Mouse (Mus musculus) T-cell, adult 66 days (primary cell): Measurements from ENCODE around the gene Gatc. TPM values are rescaled to one million over a fixed set of nuclear protein-coding genes. Genes with fewer than 3 reads are reported as not detected.

Source experiments
- total RNA-seq, 2 experiments: library from RNA; stranded (reverse); gene quantifications; 3 replicates in 1 of 2; 4 replicates in 1 of 2; pipeline ENCODE4 v1.2.4; 2023

Gene Gatc
- total RNA-seq: 1 to 10 TPM; 4.7 to 8.2 TPM

GRCm38 (mm10) chr5:115340577-115341313 is at the start of gene Gatc, which contains the start of gene Triap1:
TSS of gene Gatc (minus strand) at chr5:115341178.
TSS of gene Triap1 (plus strand) at chr5:115341225.

GRCm38 (mm10) chr5:115348546-115349224 is 7.7 kb upstream of the Gatc start, which contains the start of gene Cox6a1:
TSS of gene Cox6a1 (minus strand) at chr5:115348981.

DNA sequence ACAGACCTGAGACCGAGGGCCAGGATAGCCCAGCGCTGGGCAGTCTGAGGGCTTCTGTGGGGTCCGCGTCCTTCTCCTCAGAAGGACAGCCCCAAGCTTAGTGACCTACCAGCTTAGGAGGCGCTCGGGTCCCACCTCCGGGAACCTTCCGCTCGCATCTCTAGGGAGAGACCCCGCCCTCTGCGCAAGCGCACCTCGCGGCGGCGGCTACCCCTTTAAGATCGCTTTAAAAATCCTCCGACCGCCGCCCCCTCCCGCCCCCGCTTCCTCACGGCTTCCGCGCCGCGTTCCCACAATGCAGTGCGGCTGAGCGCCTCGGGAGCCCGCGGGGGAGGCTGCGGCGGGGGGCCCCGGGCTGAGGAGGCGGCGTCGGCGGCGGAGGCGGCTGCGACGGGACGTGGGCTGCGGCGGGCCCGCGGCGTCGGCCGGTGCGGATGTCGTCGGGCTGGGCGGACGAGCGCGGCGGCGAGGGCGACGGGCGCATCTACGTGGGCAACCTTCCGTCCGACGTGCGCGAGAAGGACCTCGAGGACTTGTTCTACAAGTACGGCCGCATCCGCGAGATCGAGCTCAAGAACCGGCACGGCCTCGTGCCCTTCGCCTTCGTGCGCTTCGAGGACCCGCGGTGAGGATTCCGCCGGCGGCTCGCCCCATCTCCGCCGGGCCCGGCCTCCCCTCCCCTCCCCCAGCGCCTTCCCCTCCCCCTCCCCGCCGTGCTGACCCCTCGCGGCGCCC is 13.9 kb downstream of the Gatc start, which contains the start of gene Srsf9:
TSS of gene Srsf9 (plus strand) at position 303 of the 735 bp plus-strand sequence.

DNA sequence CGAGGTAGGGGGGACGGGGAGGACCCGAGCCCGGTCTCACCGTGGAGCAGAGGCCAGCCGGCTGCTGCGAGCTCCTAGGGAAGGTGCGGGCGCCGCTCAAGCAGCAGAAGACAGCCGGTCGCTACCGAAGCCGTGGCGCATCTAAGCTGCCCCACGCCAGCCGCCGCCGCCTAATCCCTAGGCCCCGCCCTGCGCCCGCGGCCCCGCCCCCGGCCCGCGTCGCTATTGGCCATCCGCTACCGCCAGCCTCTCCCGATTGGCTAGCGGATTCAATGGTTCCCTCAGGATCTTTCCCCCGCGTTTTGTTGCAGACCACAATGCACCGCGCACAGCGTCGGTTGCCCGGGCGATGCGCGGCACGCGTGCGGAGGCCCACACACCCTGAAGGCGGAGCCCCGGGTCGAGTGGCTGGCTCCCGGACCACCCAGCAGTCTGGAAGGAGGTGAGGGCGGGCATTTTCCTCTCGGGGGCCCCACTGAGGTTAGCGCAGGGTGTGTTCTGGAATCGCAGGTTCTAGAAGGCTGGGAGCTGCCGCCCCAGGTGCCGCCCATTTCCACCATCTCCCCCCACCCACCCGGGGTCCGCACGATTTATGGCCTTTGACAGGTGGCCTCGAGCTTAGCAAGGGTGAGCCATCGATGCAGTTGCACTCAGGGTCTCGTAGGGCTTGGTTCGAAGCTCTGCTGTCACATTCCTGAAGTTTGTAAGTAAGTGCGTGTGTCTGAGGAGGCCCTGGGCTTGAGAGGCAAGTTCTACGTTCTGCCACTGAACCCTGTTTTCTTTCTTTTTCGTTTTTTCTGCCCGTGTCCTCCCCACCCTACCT is 40.0 kb downstream of the Gatc start, which contains the start of gene Dynll1:
TSS of gene Dynll1 (minus strand) at position 208 of the 823 bp plus-strand sequence.

Other genes starting within 250 kb of the Gatc start
- not detected for gene Gm10401, start 242.9 kb downstream of the Gatc start, total RNA-seq
- 10 to 100 TPM; 28.8 to 33.1 TPM for gene Acads, start 221.8 kb downstream of the Gatc start, total RNA-seq
- 10 to 100 TPM; 29.4 to 36.9 TPM for gene Unc119b, start 206.2 kb downstream of the Gatc start, total RNA-seq
- 10 to 100 TPM; 80.2 to 90.7 TPM for gene Mlec, start 183.0 kb downstream of the Gatc start, total RNA-seq
- gene Cabp1, start 146.8 kb downstream of the Gatc start, total RNA-seq: 1 to 10 TPM in 1 of 2 experiments, not detected in 1; 1.0 TPM
- gene Pop5, start 105.3 kb downstream of the Gatc start, total RNA-seq: 10 to 100 TPM; 75.4 to 98.4 TPM
- 100 to 1,000 TPM; 151 to 153 TPM for gene Rnf10, start 68.3 kb downstream of the Gatc start, total RNA-seq
- 10 to 100 TPM; 23.3 to 27.3 TPM for gene Coq5, start 61.5 kb downstream of the Gatc start, total RNA-seq
- gene Dynll1, start 40.2 kb downstream of the Gatc start, total RNA-seq: 100 to 1,000 TPM; 250 to 284 TPM
- 10 to 100 TPM; 39.9 to 45.1 TPM for gene Srsf9, start 14.0 kb downstream of the Gatc start, total RNA-seq
- gene Triap1, start within 50 bp of the Gatc start, total RNA-seq: 10 to 100 TPM; 18.7 to 20.7 TPM
- gene Cox6a1, start 7.8 kb upstream of the Gatc start, total RNA-seq: 100 to 1,000 TPM; 225 to 226 TPM
- gene Msi1, start 88.4 kb upstream of the Gatc start, total RNA-seq: not detected
- not detected for gene Pla2g1b, start 125.1 kb upstream of the Gatc start, total RNA-seq
- 10 to 100 TPM; 10.4 to 11.3 TPM for gene Sirt4, start 143.5 kb upstream of the Gatc start, total RNA-seq
- gene Pxn, start 165.5 kb upstream of the Gatc start, total RNA-seq: 10 to 100 TPM; 61.8 to 63.1 TPM
- 1,000 to 10,000 TPM; 2,572 to 2,778 TPM for gene Rplp0, start 218.3 kb upstream of the Gatc start, total RNA-seq
- gene Gcn1l1, start 224.1 kb upstream of the Gatc start, total RNA-seq: 100 to 1,000 TPM; 100 to 112 TPM